26 mouse cellular contexts compared by ENCODE assay signal in the genomic region with DNA sequence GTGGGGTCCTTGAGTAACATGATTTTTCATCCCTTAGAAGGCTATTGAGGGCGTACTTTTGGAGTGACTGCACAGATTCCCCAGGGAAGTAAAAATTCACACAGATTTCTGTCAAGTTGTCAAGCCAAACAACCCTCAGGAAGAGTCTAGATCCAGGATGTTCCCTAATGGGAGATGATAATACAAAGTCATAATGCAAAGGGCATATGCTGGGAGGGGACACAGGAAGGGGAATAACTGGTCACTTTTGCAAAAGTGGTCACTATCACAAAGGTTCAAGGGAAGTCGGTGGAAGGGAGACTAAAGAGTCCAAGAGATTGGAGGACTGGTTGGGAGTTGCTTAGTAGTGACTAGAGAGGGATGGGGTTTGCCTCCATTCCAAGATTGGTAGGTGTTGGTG. TPM values are rescaled to one million over a fixed set of nuclear protein-coding genes. Genes with fewer than 3 reads are reported as not detected.
A peak's percentile ranks its signal among the peaks of the same experiment; 100 is the strongest.
DNase-seq lines count a peak whose midpoint lies in the region; ATAC-seq and TF ChIP-seq lines count a peak whose summit lies in the region.
"Had no signal": no experiment of that assay in that cellular context is flagged by ENCODE, and none has a peak within 500 bp of the region (broad histone marks: within the 10 kb centered on the region; RNA-seq: fewer than 3 reads in every experiment).

No protein-coding gene starts in this region.

- H3K9ac ChIP-seq in heart, embryonic 11.5 days (ENCODE audit: low read depth, low read length) = no peak overlapping the region
- H3K9ac ChIP-seq in lung, embryonic 14.5 days = no peak overlapping the region
- no peak overlapping the region for H3K9ac ChIP-seq in limb, embryonic 12.5 days (replicated peaks)
- H3K9ac ChIP-seq: embryonic facial prominence, embryonic 13.5 days; forebrain, embryonic 12.5 days; kidney, embryonic 15.5 days; liver, embryonic 15.5 days; lung, embryonic 15.5 days had no signal

- H3K4me2 ChIP-seq in heart, embryonic 11.5 days = no peak overlapping the region
- H3K4me2 ChIP-seq in lung, embryonic 14.5 days = no peak overlapping the region
- no peak overlapping the region for H3K4me2 ChIP-seq in limb, embryonic 12.5 days
- H3K4me2 ChIP-seq: forebrain, embryonic 12.5 days; kidney, embryonic 15.5 days; liver, embryonic 15.5 days; lung, embryonic 15.5 days; midbrain, embryonic 11.5 days had no signal

- H3K9me3 ChIP-seq in heart, embryonic 11.5 days (replicated peaks; ENCODE audit: control insufficient read depth, low read length) = no peaks in the 10 kb centered on the region
- H3K9me3 ChIP-seq in lung, embryonic 14.5 days (ENCODE audit: low read depth, low read length) = no peaks in the 10 kb centered on the region
- no peaks in the 10 kb centered on the region for H3K9me3 ChIP-seq in limb, embryonic 12.5 days
- H3K9me3 ChIP-seq: embryonic facial prominence, embryonic 13.5 days; forebrain, embryonic 12.5 days; kidney, embryonic 15.5 days; liver, embryonic 15.5 days; lung, embryonic 15.5 days had no signal

- H3K27ac ChIP-seq in heart, embryonic 11.5 days (ENCODE audit: low read depth, low read length) = no peak overlapping the region
- H3K27ac ChIP-seq in lung, embryonic 14.5 days (ENCODE audit: low read depth) = peak overlapping the region; percentile 85; the same call in 1 of the 2 replicates
- H3K27ac ChIP-seq in limb, embryonic 12.5 days = peak overlapping the region; percentile 95
- H3K27ac ChIP-seq: forebrain, embryonic 12.5 days; liver, embryonic 15.5 days; lung, embryonic 15.5 days had no signal

- H3K36me3 ChIP-seq in heart, embryonic 11.5 days (ENCODE audit: control insufficient read depth, insufficient read depth, low read length) = no peaks in the 10 kb centered on the region
- no peaks in the 10 kb centered on the region for H3K36me3 ChIP-seq in lung, embryonic 14.5 days (ENCODE audit: insufficient read depth)
- no peaks in the 10 kb centered on the region for H3K36me3 ChIP-seq in limb, embryonic 12.5 days
- H3K36me3 ChIP-seq: embryonic facial prominence, embryonic 13.5 days; forebrain, embryonic 12.5 days; kidney, embryonic 15.5 days; liver, embryonic 15.5 days; lung, embryonic 15.5 days had no signal

- ATAC-seq in heart, embryonic 11.5 days (replicated peaks; ENCODE audit: insufficient number of reproducible peaks, low FRiP score, low TSS enrichment) = no peak
- ATAC-seq in lung, embryonic 14.5 days (ENCODE audit: insufficient read depth) = no peak
- no peak for ATAC-seq in limb, embryonic 12.5 days (ENCODE audit: insufficient number of reproducible peaks, insufficient read depth, low FRiP score, low TSS enrichment, low read depth)
- ATAC-seq in CD4-positive, CD25-positive, alpha-beta regulatory T cell, adult 4 months = no peak
- ATAC-seq: hindbrain, embryonic 16.5 days; midbrain, embryonic 16.5 days; Patski had no signal

- WGBS in heart, embryonic 11.5 days (ENCODE audit: insufficient replicate concordance) = 76% methylated on average over 2 of the region's 2 CpGs
- 79% methylated on average over 2 of the region's 2 CpGs for WGBS in lung, embryonic 14.5 days
- 86% methylated on average over 2 of the region's 2 CpGs for WGBS in limb, embryonic 12.5 days

- no peak for TF ChIP-seq CTCF in lung, embryonic 14.5 days (IDR thresholded peaks at IDR 0.05; ENCODE audit: low read depth)

- no peaks in the 10 kb centered on the region for H3K27me3 ChIP-seq in heart, embryonic 11.5 days (ENCODE audit: control insufficient read depth, insufficient read depth, low read length)
- H3K27me3 ChIP-seq in lung, embryonic 14.5 days (ENCODE audit: insufficient read depth, low read length) = no peaks in the 10 kb centered on the region
- no peaks in the 10 kb centered on the region for H3K27me3 ChIP-seq in limb, embryonic 12.5 days
- H3K27me3 ChIP-seq: embryonic facial prominence, embryonic 13.5 days; forebrain, embryonic 12.5 days; kidney, embryonic 15.5 days; liver, embryonic 15.5 days; lung, embryonic 15.5 days; Patski had no signal

- peak; percentile 93 for DNase-seq in heart, adult 11 months
- no peak for DNase-seq in lung, embryonic 14.5 days
- no peak for DNase-seq in lung, postnatal 4 days
- DNase-seq in right cerebral cortex, postnatal 36 days (ENCODE audit: low spot score in 2 of 2) = no peak
- DNase-seq: adrenal gland, postnatal 14 days; cerebellum, adult 11-12 months; cerebellum, adult 9-11 months; embryo, embryonic 11 days; gastrocnemius, postnatal 25 days; heart, postnatal 10 days; kidney, adult 18-20 months; kidney, postnatal 25 days; right cerebral cortex, adult 18-20 months; thymus, postnatal 14 days had no signal

- H3K4me3 ChIP-seq in heart, embryonic 11.5 days (ENCODE audit: low read depth, low read length) = no peak overlapping the region
- no peak overlapping the region for H3K4me3 ChIP-seq in lung, embryonic 14.5 days (ENCODE audit: low read depth, low read length)
- H3K4me3 ChIP-seq in limb, embryonic 12.5 days (replicated peaks) = no peak overlapping the region
- H3K4me3 ChIP-seq: embryonic facial prominence, embryonic 13.5 days; forebrain, embryonic 12.5 days; kidney, embryonic 15.5 days; liver, embryonic 15.5 days; lung, embryonic 15.5 days had no signal

- peaks cover 5% of the 10 kb centered on the region; the same call in 1 of the 2 replicates for H3K4me1 ChIP-seq in heart, embryonic 11.5 days (ENCODE audit: control insufficient read depth, insufficient read depth, low read length)
- peaks cover 12% of the 10 kb centered on the region for H3K4me1 ChIP-seq in lung, embryonic 14.5 days (ENCODE audit: insufficient read depth)
- peaks cover 27% of the 10 kb centered on the region for H3K4me1 ChIP-seq in limb, embryonic 12.5 days (replicated peaks)
- H3K4me1 ChIP-seq: forebrain, embryonic 12.5 days; liver, embryonic 15.5 days had no signal

RNA-seq across cellular contexts. Expression of a gene that starts 48.2 kb away (rescaled TPM):
- polyA plus RNA-seq in heart, embryonic 11.5 days (2014; fragmentation: Nextera tagmentation; extraction: Ambion mirVana) = 1.7 and 2.3 TPM in 2 replicates
- 3.8 and 5.3 TPM in 2 replicates for polyA plus RNA-seq in lung, embryonic 14.5 days (2014; fragmentation: Nextera tagmentation; extraction: Ambion mirVana)
- polyA plus RNA-seq in limb, embryonic 12.5 days (2016; fragmentation: Nextera tagmentation; extraction: Ambion mirVana) = 10.4 and 10.7 TPM in 2 replicates
- 1 to 10 TPM in 1 of 2 experiments, under 1 TPM in 1; 0.76 to 1.5 TPM for polyA plus RNA-seq in CD4-positive, CD25-positive, alpha-beta regulatory T cell, adult 4 months (2017; shearing (Covaris generic))
